Mouse (Mus musculus): ENCODE results near the gene Hexdc. TPM values are rescaled to one million over a fixed set of nuclear protein-coding genes. Genes with fewer than 3 reads are reported as not detected.

Hexdc gene
- polyA plus RNA-seq, 1 experiment from 2014 or later, result 7.8 TPM

GRCm38 (mm10) chr11:121259160-121260100 is 55.2 kb downstream of the Hexdc start, which contains the start of gene Foxk2:
Gene Foxk2, plus strand, starts transcription at chr11:121259990.
- Histone ChIP-seq H3K9ac (ENCODE audit: low read length) (peak within 1 kb of the TSS; percentile 97), H3K9me3 (ENCODE audit: control insufficient read depth, low read length) (no peaks in the 10 kb centered on the region), H3K4me1 (replicated peaks; ENCODE audit: control insufficient read depth, insufficient read depth, low read length) (peaks cover 4% of the 10 kb centered on the region; the same call in 1 of the 2 replicates), H3K27me3 (ENCODE audit: control insufficient read depth, insufficient read depth, low read length) (no peaks in the 10 kb centered on the region), H3K4me2 (ENCODE audit: low read depth, low read length, severe bottlenecking) (peak within 1 kb of the TSS; percentile 93), H3K36me3 (ENCODE audit: control insufficient read depth, insufficient read depth, low read length) (no peaks in the 10 kb centered on the region; the same call in 1 of the 2 replicates), H3K4me3 (ENCODE audit: low read depth, low read length) (peak within 1 kb of the TSS; percentile 98), H3K27ac (ENCODE audit: low read depth, low read length) (peak within 1 kb of the TSS; percentile 70)
- WGBS, result under 1% methylated on average over 87 of the region's 91 CpGs
- ATAC-seq (replicated peaks; ENCODE audit: low FRiP score), result peak; percentile 98
- peak; percentile 94 for DNase-seq (ENCODE audit: low spot score)

- Histone ChIP-seq H3K27me3 (ENCODE audit: control insufficient read depth, insufficient read depth, low read length) (no peaks in the 10 kb centered on the region), H3K9me3 (ENCODE audit: control insufficient read depth, low read length) (no peaks in the 10 kb centered on the region), H3K4me1 (replicated peaks; ENCODE audit: control insufficient read depth, insufficient read depth, low read length) (peaks cover 4% of the 10 kb centered on the region; the same call in 1 of the 2 replicates), H3K9ac (ENCODE audit: low read length) (peak overlapping the region; percentile 97), H3K36me3 (ENCODE audit: control insufficient read depth, insufficient read depth, low read length) (no peaks in the 10 kb centered on the region; the same call in 1 of the 2 replicates), H3K27ac (ENCODE audit: low read depth, low read length) (peak overlapping the region; percentile 18; the same call in 1 of the 2 replicates), H3K4me2 (ENCODE audit: low read depth, low read length, severe bottlenecking) (peak overlapping the region; percentile 93), H3K4me3 (ENCODE audit: low read depth, low read length) (peak overlapping the region; percentile 98)
- under 1% methylated on average over 59 of the region's 60 CpGs for WGBS
- DNase-seq (ENCODE audit: low spot score) (peak; percentile 73), ATAC-seq (replicated peaks; ENCODE audit: low FRiP score) (peak; percentile 17)
These were observed 56.1 kb downstream of the Hexdc start for GRCm38 (mm10) chr11:121260211-121260906.

- ATAC-seq (replicated peaks; ENCODE audit: low FRiP score), result no peak
- Histone ChIP-seq H3K27me3 (ENCODE audit: control insufficient read depth, insufficient read depth, low read length) (no peaks in the 10 kb centered on the region), H3K27ac (ENCODE audit: low read depth, low read length) (no peak overlapping the region), H3K9ac (ENCODE audit: low read length) (peak overlapping the region; percentile 97), H3K4me1 (replicated peaks; ENCODE audit: control insufficient read depth, insufficient read depth, low read length) (peaks cover 4% of the 10 kb centered on the region; the same call in 1 of the 2 replicates), H3K4me3 (ENCODE audit: low read depth, low read length) (peak overlapping the region; percentile 98), H3K9me3 (ENCODE audit: control insufficient read depth, low read length) (no peaks in the 10 kb centered on the region), H3K36me3 (ENCODE audit: control insufficient read depth, insufficient read depth, low read length) (no peaks in the 10 kb centered on the region; the same call in 1 of the 2 replicates), H3K4me2 (ENCODE audit: low read depth, low read length, severe bottlenecking) (peak overlapping the region; percentile 93)
- 60% methylated on average over 2 of the region's 2 CpGs for WGBS
- DNase-seq (ENCODE audit: low spot score), result no peak
These were observed 56.8 kb downstream of the Hexdc start for GRCm38 (mm10) chr11:121261074-121261473.

Other genes with a start within 250 kb of the Hexdc start
- 102 and 103 TPM in 2 replicates for gene Csnk1d, start 213.1 kb upstream of the Hexdc start, polyA plus RNA-seq (2014; fragmentation: Nextera tagmentation; extraction: Ambion mirVana)
- gene Cd7, start 165.0 kb upstream of the Hexdc start, polyA plus RNA-seq (2014; fragmentation: Nextera tagmentation; extraction: Ambion mirVana), result not detected in 2 replicates
- gene Sectm1b, start 140.9 kb upstream of the Hexdc start, polyA plus RNA-seq (2014; fragmentation: Nextera tagmentation; extraction: Ambion mirVana), result not detected in 2 replicates
- gene Sectm1a, start 123.2 kb upstream of the Hexdc start, polyA plus RNA-seq (2014; fragmentation: Nextera tagmentation; extraction: Ambion mirVana), result not detected in 2 replicates
- not detected in 2 replicates for gene Tex19.2, start 85.8 kb upstream of the Hexdc start, polyA plus RNA-seq (2014; fragmentation: Nextera tagmentation; extraction: Ambion mirVana)
- not detected in 2 replicates for gene Tex19.1, start 58.3 kb upstream of the Hexdc start, polyA plus RNA-seq (2014; fragmentation: Nextera tagmentation; extraction: Ambion mirVana)
- gene Uts2r, start 44.2 kb upstream of the Hexdc start, polyA plus RNA-seq (2014; fragmentation: Nextera tagmentation; extraction: Ambion mirVana), result not detected in 2 replicates
- gene Ogfod3, start 278 bp downstream of the Hexdc start, polyA plus RNA-seq (2014; fragmentation: Nextera tagmentation; extraction: Ambion mirVana), result 20.3 and 20.5 TPM in 2 replicates
- 31.7 and 39.2 TPM in 2 replicates for gene Cybc1, start 24.9 kb downstream of the Hexdc start, polyA plus RNA-seq (2014; fragmentation: Nextera tagmentation; extraction: Ambion mirVana)
- 58.9 and 70.1 TPM in 2 replicates for gene Narf, start 32.8 kb downstream of the Hexdc start, polyA plus RNA-seq (2014; fragmentation: Nextera tagmentation; extraction: Ambion mirVana)
- 16.4 and 21.8 TPM in 2 replicates for gene Foxk2, start 55.6 kb downstream of the Hexdc start, polyA plus RNA-seq (2014; fragmentation: Nextera tagmentation; extraction: Ambion mirVana)
- gene Wdr45b, start 150.0 kb downstream of the Hexdc start, polyA plus RNA-seq (2014; fragmentation: Nextera tagmentation; extraction: Ambion mirVana), result 99.3 and 107 TPM in 2 replicates
- 1.9 and 2.0 TPM in 2 replicates for gene Rab40b, start 183.8 kb downstream of the Hexdc start, polyA plus RNA-seq (2014; fragmentation: Nextera tagmentation; extraction: Ambion mirVana)
- 8.5 and 8.9 TPM in 2 replicates for gene Fn3krp, start 217.0 kb downstream of the Hexdc start, polyA plus RNA-seq (2014; fragmentation: Nextera tagmentation; extraction: Ambion mirVana)
- 1.3 and 1.7 TPM in 2 replicates for gene Fn3k, start 230.5 kb downstream of the Hexdc start, polyA plus RNA-seq (2014; fragmentation: Nextera tagmentation; extraction: Ambion mirVana)
- gene Tbcd, start 247.5 kb downstream of the Hexdc start, polyA plus RNA-seq (2014; fragmentation: Nextera tagmentation; extraction: Ambion mirVana), result 49.8 and 54.9 TPM in 2 replicates